Mouse (Mus musculus) spleen, adult 2 months (tissue): Measurements from ENCODE around the gene Zbtb48.

Experiments used
- CTCF ChIP-seq: fragments of 200-500 bp; IDR thresholded peaks from 2 replicates; pipeline ENCODE4 v1.5.1; 2011; ENCODE audit warnings: mild to moderate bottlenecking, inconsistent platforms; ENCODE audit not compliant: insufficient read depth, insufficient read length, insufficient replicate concordance; ENCODE audit errors: extremely low read depth
- POLR2A ChIP-seq: fragments of 200-500 bp; IDR thresholded peaks from 2 replicates; pipeline ENCODE4 v1.6.1; 2011; ENCODE audit warnings: low read depth, low read length, inconsistent platforms

DNA sequence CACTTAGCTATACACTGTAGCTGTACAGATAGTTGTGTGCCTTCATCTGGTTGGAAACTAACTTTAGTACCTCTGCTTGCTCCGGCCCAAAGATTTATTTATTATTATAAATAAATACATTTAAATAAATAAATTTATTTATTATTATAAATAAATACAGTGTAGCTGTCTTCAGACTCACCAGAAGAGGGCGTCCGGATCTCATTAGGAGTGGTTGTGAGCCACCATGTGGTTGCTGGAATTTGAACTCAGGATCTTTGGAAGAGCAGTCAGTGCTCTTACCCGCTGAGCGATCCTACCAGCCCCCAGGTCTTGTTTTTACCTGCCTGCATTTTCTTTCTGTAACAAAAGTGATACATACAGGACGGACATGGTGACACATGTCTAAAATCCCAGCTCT lies 21.3 kb downstream of the Zbtb48 start:
- TF ChIP-seq CTCF (no peak), POLR2A (no peak)
